Mouse (Mus musculus) midbrain, embryonic 11.5 days (tissue): ENCODE results near the gene Prr19. TPM values are rescaled to one million over a fixed set of nuclear protein-coding genes. Genes with fewer than 3 reads are reported as not detected.

ENCODE experiments used
- polyA plus RNA-seq: library from polyadenylated mRNA; unstranded; fragments of >200 nt; fragmentation: Nextera tagmentation; extraction: Ambion mirVana; gene quantifications from 2 replicates; pipeline ENCODE4 v1.2.1, GENCODE M21; 2014

The Prr19 gene
- polyA plus RNA-seq, 1 experiment from 2014 or later, result 1.2 TPM

Other genes with a start within 250 kb of the Prr19 start
- 8.7 and 9.3 TPM in 2 replicates for gene Grik5, start 229.1 kb upstream of the Prr19 start, polyA plus RNA-seq
- gene Zfp574, start 228.8 kb upstream of the Prr19 start, polyA plus RNA-seq, result 20.3 and 22.9 TPM in 2 replicates
- 26.6 and 31.3 TPM in 2 replicates for gene Pou2f2, start 121.7 kb upstream of the Prr19 start, polyA plus RNA-seq
- 6.9 and 7.7 TPM in 2 replicates for gene Dedd2, start 80.8 kb upstream of the Prr19 start, polyA plus RNA-seq
- 2.7 and 3.2 TPM in 2 replicates for gene Zfp526, start 80.0 kb upstream of the Prr19 start, polyA plus RNA-seq
- gene Gsk3a, start 63.6 kb upstream of the Prr19 start, polyA plus RNA-seq, result 12.8 and 14.6 TPM in 2 replicates
- 11.7 and 13.9 TPM in 2 replicates for gene Erf, start 50.6 kb upstream of the Prr19 start, polyA plus RNA-seq
- 25.5 and 29.7 TPM in 2 replicates for gene Cic, start 33.7 kb upstream of the Prr19 start, polyA plus RNA-seq
- gene Pafah1b3, start 3.4 kb upstream of the Prr19 start, polyA plus RNA-seq, result 306 and 332 TPM in 2 replicates
- 7.2 and 7.7 TPM in 2 replicates for gene Tmem145, start 4.7 kb downstream of the Prr19 start, polyA plus RNA-seq
- gene Megf8, start 15.8 kb downstream of the Prr19 start, polyA plus RNA-seq, result 9.1 and 10.3 TPM in 2 replicates
- not detected in 2 replicates for gene Cnfn, start 68.3 kb downstream of the Prr19 start, polyA plus RNA-seq
- gene Lipe, start 97.3 kb downstream of the Prr19 start, polyA plus RNA-seq, result 1.7 and 2.3 TPM in 2 replicates
- 0.18 and 0.22 TPM in 2 replicates for gene Cxcl17, start 111.5 kb downstream of the Prr19 start, polyA plus RNA-seq
- gene Ceacam1, start 176.2 kb downstream of the Prr19 start, polyA plus RNA-seq, result 0.45 and 0.54 TPM in 2 replicates
- gene Ceacam2, start 238.4 kb downstream of the Prr19 start, polyA plus RNA-seq, result not detected in 2 replicates